Mouse (Mus musculus) C2C12 (cell line): Measurements from ENCODE around the gene Phlda1. TPM values are rescaled to one million over a fixed set of nuclear protein-coding genes. Genes with fewer than 3 reads are reported as not detected.

ENCODE experiments used
- H3K27me3 ChIP-seq: one replicate; pipeline ENCODE4 v1.6.1; 2011; ENCODE audit not compliant: control insufficient read depth, insufficient read depth, insufficient read length
- H3K36me3 ChIP-seq: one replicate; pipeline ENCODE4 v1.6.1; 2011; ENCODE audit not compliant: control insufficient read depth, insufficient read depth
- H3K4me3 ChIP-seq: one replicate; pipeline ENCODE4 v1.5.1; 2011; ENCODE audit warnings: mild to moderate bottlenecking, control low read depth; ENCODE audit not compliant: poor library complexity, insufficient read depth, severe bottlenecking
- H3K79me2 ChIP-seq: one replicate; pipeline ENCODE4 v1.6.1; 2011; ENCODE audit not compliant: control insufficient read depth, insufficient read depth
- H3K79me3 ChIP-seq: one replicate; pipeline ENCODE4 v1.6.1; 2011; ENCODE audit warnings: low read depth, control low read depth
- H3ac ChIP-seq: one replicate; pipeline ENCODE3; 2011; ENCODE audit warnings: low read depth; ENCODE audit not compliant: control insufficient read depth, insufficient read length
- CEBPB ChIP-seq: IDR thresholded peaks from one replicate; pipeline ENCODE4 v1.6.1; 2011; ENCODE audit warnings: low read depth, mild to moderate bottlenecking, control low read depth, moderate library complexity
- CTCF ChIP-seq: IDR thresholded peaks from one replicate; pipeline ENCODE4 v1.5.1; 2011; ENCODE audit not compliant: control insufficient read depth, insufficient read depth, insufficient read length
- FOSL1 ChIP-seq: IDR thresholded peaks from one replicate; pipeline ENCODE4 v1.8.0; 2011; ENCODE audit warnings: mild to moderate bottlenecking, low read length; ENCODE audit not compliant: poor library complexity, insufficient read depth, severe bottlenecking
- MAX ChIP-seq: IDR thresholded peaks from one replicate; pipeline ENCODE4 v1.6.1; 2011; ENCODE audit warnings: mild to moderate bottlenecking, control low read depth
- MYOD1 ChIP-seq: IDR thresholded peaks from one replicate; pipeline ENCODE4 v1.6.1; 2011; ENCODE audit warnings: low read depth; ENCODE audit not compliant: control insufficient read depth, insufficient read length
- MYOG ChIP-seq: IDR thresholded peaks from one replicate; pipeline ENCODE4 v1.6.1; 2011; ENCODE audit not compliant: control insufficient read depth, insufficient read length; ENCODE audit errors: extremely low read depth
- USF1 ChIP-seq: IDR thresholded peaks from one replicate; pipeline ENCODE4 v1.6.1; 2011; ENCODE audit warnings: low read depth, mild to moderate bottlenecking, control low read depth, moderate library complexity
- polyA plus RNA-seq: library from polyadenylated mRNA; unstranded; fragments of >200 nt; fragmentation: generic; extraction: Trizol; gene quantifications from one replicate; pipeline ENCODE4 v1.2.1, GENCODE M21; 2012; ENCODE audit warnings: missing spikeins

The Phlda1 gene
- polyA plus RNA-seq, 1 experiment, result 111 TPM

DNA sequence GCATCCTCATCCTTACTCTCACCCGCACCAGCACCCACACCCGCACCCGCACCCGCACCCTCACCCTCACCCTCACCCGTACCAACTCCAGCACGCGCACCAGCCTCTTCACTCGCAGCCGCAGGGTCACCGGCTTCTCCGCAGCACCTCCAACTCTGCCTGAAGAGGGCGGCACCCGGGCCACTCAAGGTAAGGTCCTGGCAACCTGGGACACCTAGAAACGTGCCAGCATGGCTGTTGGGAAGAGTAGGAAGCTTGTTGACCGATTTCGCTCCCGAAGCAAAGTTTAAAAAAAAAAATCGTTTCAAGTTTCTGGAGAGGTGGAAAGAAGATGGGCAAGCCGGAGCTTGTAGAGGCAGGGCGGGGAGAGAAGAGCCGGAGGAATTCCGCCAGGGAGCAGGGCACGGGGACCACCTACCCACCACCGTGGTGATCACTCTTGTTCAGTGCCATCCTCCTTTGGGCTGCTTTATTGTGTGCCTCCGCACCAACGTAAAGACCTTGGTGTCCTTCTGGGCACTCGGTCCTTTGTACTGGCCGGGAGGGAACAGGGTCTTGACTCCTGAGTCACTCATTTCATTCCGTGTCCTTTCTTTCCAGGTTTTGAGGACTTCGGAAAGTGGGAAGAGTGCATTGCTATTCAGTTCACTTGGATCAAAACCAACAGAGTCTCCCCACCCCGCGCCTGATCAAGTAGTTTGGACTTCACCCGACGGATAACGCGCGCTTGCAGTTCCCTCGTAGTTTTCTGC, 1.6 kb downstream of the Phlda1 start:
- Histone ChIP-seq H3ac (peak overlapping the region; percentile 91), H3K4me3 (peak overlapping the region; percentile 94), H3K27me3 (no peaks in the 10 kb centered on the region), H3K36me3 (peaks cover 31% of the 10 kb centered on the region), H3K79me2 (peaks cover 44% of the 10 kb centered on the region), H3K79me3 (peaks cover 30% of the 10 kb centered on the region)
- TF ChIP-seq MAX, result no peak
- TF ChIP-seq MYOD1, result no peak
- TF ChIP-seq CTCF, result peak; percentile 41
- TF ChIP-seq CEBPB, result no peak
- TF ChIP-seq MYOG, result no peak
- no peak for TF ChIP-seq USF1

DNA sequence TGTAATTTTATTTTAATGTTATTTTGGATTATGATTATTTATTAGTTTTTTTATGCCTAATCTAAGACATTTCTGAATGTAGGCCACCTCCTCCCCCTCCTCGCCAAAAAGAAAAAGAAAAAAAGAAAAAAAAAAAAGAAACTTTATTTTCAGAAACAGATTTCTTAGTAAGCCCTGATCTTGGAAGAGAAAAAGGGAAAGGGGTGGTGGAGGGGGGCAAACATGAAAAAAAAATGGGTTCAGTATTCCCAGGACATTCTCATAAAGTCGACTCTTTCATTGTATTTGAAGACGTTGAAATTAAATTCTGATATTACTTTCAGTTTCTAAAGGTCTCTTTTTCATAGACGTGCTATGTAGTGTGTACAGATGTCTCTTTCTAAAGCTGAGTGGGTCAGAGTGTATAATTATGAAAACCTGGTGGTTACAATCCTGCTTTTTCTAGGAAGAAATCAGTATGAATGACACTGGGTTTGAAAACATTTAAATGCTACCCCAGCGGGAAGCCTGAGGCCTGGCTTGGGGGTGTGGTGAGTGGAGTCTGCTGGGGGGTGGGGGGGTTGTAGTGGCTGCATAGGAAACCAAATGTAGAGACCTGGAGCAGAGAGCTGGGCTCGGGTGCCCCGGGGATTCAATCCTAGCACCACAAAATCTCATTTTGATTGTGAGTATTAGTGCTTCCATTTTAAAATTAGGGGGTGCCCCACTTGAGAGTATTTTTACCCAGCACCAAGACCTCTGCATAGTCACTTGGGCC, 2.4 kb downstream of the Phlda1 start:
- peaks cover 44% of the 10 kb centered on the region for H3K79me2 ChIP-seq
- H3K27me3 ChIP-seq, result no peaks in the 10 kb centered on the region
- peaks cover 31% of the 10 kb centered on the region for H3K36me3 ChIP-seq
- TF ChIP-seq MAX, result no peak
- no peak for TF ChIP-seq MYOD1
- TF ChIP-seq USF1, result no peak
- TF ChIP-seq CTCF, result no peak
- TF ChIP-seq CEBPB, result no peak
- TF ChIP-seq MYOG, result no peak
- TF ChIP-seq FOSL1, result no peak
- H3K4me3 ChIP-seq, result peak overlapping the region; percentile 94
- peak overlapping the region; percentile 39 for H3ac ChIP-seq
- peaks cover 30% of the 10 kb centered on the region for H3K79me3 ChIP-seq

DNA sequence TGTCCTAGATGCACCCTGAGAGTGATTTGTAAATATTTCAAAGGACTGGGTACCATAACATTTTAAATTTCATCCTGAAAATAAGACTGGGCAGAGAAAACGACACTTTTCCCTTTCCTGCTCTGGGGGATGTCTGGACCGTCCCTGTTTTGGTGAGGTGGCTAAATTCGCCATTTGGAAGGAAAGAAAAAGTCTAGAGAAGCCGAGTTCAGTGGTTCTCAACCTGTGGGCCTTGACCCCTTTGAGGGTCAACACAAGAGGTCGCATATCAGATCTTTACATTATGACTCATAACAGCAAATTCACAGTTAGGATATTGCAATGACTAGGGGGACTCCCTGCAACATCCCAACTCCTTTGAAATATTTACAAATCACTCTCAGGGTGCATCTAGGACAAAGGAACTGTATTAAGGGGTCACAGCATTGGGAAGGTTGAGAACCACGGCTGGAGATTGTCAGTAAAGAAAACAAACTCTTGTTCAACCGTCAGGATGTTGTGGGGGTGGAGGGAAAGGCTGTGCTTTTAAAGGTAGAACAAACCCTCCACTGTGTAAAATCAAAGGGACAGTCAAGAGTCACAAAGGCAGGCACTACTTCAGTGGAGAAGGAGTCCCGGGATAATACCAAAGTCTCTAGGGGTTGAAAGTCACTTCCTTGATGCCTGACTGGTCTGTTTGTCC, 3.2 kb downstream of the Phlda1 start:
- H3K36me3 ChIP-seq, result peaks cover 31% of the 10 kb centered on the region
- H3K4me3 ChIP-seq, result peak overlapping the region; percentile 94
- H3K79me2 ChIP-seq, result peaks cover 44% of the 10 kb centered on the region
- no peaks in the 10 kb centered on the region for H3K27me3 ChIP-seq
- H3ac ChIP-seq, result peak overlapping the region; percentile 40
- TF ChIP-seq MYOD1 (no peak), USF1 (no peak), CEBPB (no peak), MAX (no peak), FOSL1 (no peak), MYOG (no peak)
- H3K79me3 ChIP-seq, result peaks cover 30% of the 10 kb centered on the region

DNA sequence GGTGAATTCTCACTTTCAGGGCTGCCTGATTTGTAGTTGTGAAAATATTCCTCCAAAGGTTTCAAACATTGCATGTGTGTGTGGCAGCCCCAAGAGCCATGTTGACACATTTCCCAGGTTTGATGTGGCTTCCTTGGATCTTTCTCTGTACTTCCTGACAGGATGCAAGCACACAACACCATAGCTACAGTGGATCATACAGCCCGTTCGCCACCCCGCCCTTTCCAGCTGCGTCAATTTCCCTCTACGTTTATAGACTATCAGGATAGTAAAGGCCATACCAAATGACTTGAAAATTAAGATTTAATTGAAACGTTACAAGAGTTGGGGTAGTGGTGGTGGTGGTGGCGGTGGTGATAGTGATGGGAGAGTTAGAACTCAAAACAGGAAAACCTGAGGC, 3.9 kb downstream of the Phlda1 start:
- H3K4me3 ChIP-seq, result no peak overlapping the region
- peaks cover 44% of the 10 kb centered on the region for H3K79me2 ChIP-seq

DNA sequence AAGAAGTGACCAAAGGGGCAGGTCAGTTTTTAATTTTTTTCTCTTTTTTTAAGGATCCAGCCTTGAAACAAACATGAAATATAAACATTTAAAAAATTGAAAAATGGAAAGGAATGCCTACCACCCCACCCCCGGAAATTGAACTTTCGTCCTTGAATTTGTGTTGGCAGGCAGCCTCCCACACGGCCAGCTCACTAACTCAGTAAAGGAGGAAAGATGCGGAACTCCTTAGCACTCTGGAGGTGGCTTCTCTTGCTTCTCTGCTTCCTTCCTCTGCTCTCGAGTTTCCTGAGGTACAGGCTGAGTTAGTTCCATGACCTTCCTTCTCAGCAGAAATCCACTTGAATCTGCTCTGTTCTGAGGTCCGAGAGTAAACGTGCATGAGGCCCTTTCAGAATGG, 4.7 kb downstream of the Phlda1 start:
- TF ChIP-seq FOSL1 (no peak), USF1 (no peak), MYOG (no peak), CTCF (no peak), CEBPB (no peak), MAX (no peak), MYOD1 (no peak)
- H3K79me2 ChIP-seq, result peaks cover 37% of the 10 kb centered on the region
- H3K79me3 ChIP-seq, result peaks cover 30% of the 10 kb centered on the region
- peaks cover 31% of the 10 kb centered on the region for H3K36me3 ChIP-seq
- no peaks in the 10 kb centered on the region for H3K27me3 ChIP-seq
- no peak overlapping the region for H3ac ChIP-seq
- H3K4me3 ChIP-seq, result no peak overlapping the region

More for the DNA sequence above, 3.9 kb downstream of the Phlda1 start:
- TF ChIP-seq FOSL1 (no peak), CTCF (no peak), CEBPB (no peak)
- H3ac ChIP-seq, result no peak overlapping the region
- no peaks in the 10 kb centered on the region for H3K27me3 ChIP-seq
- peaks cover 31% of the 10 kb centered on the region for H3K36me3 ChIP-seq
- peaks cover 30% of the 10 kb centered on the region for H3K79me3 ChIP-seq
